Mouse (Mus musculus) forebrain, embryonic 10.5 days (tissue): Measurements from ENCODE around the gene Arhgap19. TPM values are rescaled to one million over a fixed set of nuclear protein-coding genes. Genes with fewer than 3 reads are reported as not detected.
A peak's percentile ranks its signal among the peaks of the same experiment; 100 is the strongest.

Experiments used
- DNase-seq: peaks from one replicate; pipeline ENCODE4 v3.0.0-alpha.2; 2017; ENCODE audit warnings: low spot score; ENCODE audit errors: extremely low spot score
- H3K27ac ChIP-seq: fragments of 300-500 bp; sonication (generic); 2 replicates; pipeline ENCODE4 v1.5.1; 2016; ENCODE audit warnings: mild to moderate bottlenecking
- H3K27me3 ChIP-seq: fragments of 300-500 bp; sonication (generic); 2 replicates; pipeline ENCODE4 v1.6.1; 2016; ENCODE audit warnings: mild to moderate bottlenecking; ENCODE audit not compliant: poor library complexity, severe bottlenecking
- H3K36me3 ChIP-seq: fragments of 300-500 bp; sonication (generic); replicated peaks from 2 replicates; pipeline ENCODE4 v1.6.1; 2016; ENCODE audit warnings: mild to moderate bottlenecking, moderate library complexity
- H3K4me1 ChIP-seq: fragments of 300-500 bp; sonication (generic); 2 replicates; pipeline ENCODE4 v1.6.1; 2016
- H3K4me3 ChIP-seq: fragments of 300-500 bp; sonication (generic); 2 replicates; pipeline ENCODE4 v1.5.1; 2016; ENCODE audit warnings: mild to moderate bottlenecking, moderate library complexity
- H3K9me3 ChIP-seq: fragments of 300-500 bp; sonication (generic); 2 replicates; pipeline ENCODE4 v1.6.1; 2016; ENCODE audit warnings: mild to moderate bottlenecking, moderate library complexity
- WGBS: fragments of 180-500 bp; shearing (Covaris S2); methylation state at CpG from one replicate; pipeline ENCODE4 v1.1.7; 2016; 5-methylcytosine and 5-hydroxymethylcytosine counted together
- polyA plus RNA-seq: library from polyadenylated mRNA; unstranded; fragments of >200 nt; fragmentation: Nextera tagmentation; extraction: Ambion mirVana; gene quantifications from 2 replicates; pipeline ENCODE4 v1.2.1, GENCODE M21; 2016

Arhgap19 gene
- polyA plus RNA-seq, 1 experiment from 2014 or later, result 50.9 TPM

DNA sequence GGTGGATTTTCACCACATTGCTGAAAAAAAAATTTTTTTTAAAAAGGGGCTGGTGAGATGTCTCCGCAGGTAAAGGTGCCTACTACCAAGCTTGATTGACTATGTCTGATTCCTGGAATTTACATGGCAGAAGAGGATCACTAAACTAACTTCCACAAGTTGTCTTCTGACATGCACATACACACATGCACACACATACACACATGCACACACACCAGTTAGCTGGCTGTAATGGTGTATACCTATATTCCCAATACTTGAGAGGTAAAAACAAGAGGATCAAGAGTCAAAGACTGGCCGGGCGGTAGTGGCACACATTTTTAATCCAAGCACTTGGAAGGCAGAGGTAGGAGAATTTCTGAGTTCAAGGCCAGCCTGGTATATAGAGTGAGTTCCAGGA is 37.8 kb upstream of the Arhgap19 start:
- Histone ChIP-seq H3K27ac (no peak overlapping the region), H3K4me3 (no peak overlapping the region), H3K27me3 (no peaks in the 10 kb centered on the region), H3K4me1 (peaks cover 26% of the 10 kb centered on the region), H3K9me3 (no peaks in the 10 kb centered on the region), H3K36me3 (no peaks in the 10 kb centered on the region)
- no peak for DNase-seq
- WGBS, result 98% methylated on average over 3 of the region's 3 CpGs

DNA sequence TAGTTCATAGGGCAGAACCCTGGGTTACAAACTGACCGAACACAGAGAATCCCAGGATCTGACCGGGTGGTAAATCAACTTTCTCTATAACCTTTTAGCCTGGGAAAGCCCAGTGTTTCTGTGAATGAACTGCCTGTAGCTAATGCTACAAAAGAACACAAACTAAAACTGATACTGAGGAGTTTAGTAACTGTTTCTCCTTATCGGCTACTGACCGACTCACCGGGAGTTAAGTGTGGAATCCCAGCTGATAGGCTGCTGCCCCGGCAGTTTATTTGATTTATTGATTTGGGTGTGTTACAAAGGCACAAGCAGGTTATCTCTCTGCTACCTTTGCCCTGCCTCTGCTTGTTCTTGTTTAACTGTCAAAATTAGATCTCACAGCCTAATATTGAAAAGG is 37.0 kb upstream of the Arhgap19 start:
- Histone ChIP-seq H3K36me3 (no peaks in the 10 kb centered on the region), H3K9me3 (no peaks in the 10 kb centered on the region), H3K27ac (no peak overlapping the region), H3K27me3 (peaks cover 3% of the 10 kb centered on the region), H3K4me1 (peaks cover 26% of the 10 kb centered on the region), H3K4me3 (no peak overlapping the region)
- 87% methylated on average over 6 of the region's 6 CpGs for WGBS
- DNase-seq, result no peak

DNA sequence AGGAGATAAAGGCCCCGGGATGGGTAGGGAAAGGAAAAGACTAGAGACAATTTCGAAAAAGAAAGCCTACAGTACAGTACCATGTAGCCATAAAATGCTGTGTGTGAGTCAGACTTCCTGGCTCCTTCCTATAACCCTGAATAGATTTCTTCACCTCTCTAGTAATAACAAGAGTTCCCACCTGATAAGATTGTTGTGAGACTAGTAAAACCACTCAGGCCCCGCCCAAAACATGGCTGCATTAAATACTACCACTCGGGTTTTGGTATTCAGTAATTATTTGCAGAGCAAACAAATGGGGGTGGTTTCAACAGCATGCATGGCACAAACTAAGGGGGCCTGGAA is 36.0 kb upstream of the Arhgap19 start:
- H3K9me3 ChIP-seq, result no peaks in the 10 kb centered on the region
- no peak overlapping the region for H3K4me3 ChIP-seq
- no peaks in the 10 kb centered on the region for H3K36me3 ChIP-seq
- H3K27ac ChIP-seq, result no peak overlapping the region
- no peak for DNase-seq
- WGBS, result 76% methylated on average over 4 of the region's 4 CpGs
- H3K27me3 ChIP-seq, result peaks cover 12% of the 10 kb centered on the region
- peaks cover 30% of the 10 kb centered on the region for H3K4me1 ChIP-seq

DNA sequence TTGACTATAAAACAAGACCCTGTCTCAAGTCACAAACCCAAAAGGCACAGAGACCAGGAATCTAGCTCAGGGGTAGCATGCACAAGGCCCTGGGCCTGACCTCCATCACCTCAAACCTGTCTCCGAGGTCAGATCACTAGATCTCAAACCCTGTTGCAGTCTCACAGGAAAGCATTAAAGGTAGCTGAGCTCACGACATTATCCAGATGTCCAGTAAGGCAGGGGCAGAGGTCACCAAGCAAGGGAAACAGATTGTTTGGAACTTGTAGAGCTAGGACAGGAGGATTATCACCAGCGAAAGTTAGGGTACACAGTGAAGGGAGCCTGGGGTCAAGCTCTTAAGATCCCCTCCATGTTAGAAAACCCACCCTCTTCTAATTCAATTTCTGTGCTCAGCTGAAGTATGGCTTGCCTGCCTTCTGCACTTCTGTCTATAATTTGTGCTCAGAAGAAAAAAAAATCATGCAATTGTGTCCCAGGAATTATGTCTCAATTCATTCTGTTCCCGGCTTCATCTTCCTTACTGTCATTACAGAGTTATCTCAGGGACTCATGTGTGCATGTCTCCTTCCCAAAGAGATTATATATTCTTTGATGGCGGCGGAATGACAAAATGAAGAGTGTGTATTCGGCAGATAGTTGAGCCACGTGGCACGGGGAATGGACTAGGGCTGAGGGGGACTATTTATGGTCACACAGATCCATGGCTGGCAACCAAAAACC is 35.5 kb upstream of the Arhgap19 start:
- no peak for DNase-seq
- Histone ChIP-seq H3K27ac (0 out of 2 replicates have a peak overlapping the region, but pooled peaks have one; percentile 74), H3K4me1 (peaks cover 36% of the 10 kb centered on the region), H3K36me3 (no peaks in the 10 kb centered on the region), H3K27me3 (peaks cover 17% of the 10 kb centered on the region), H3K4me3 (no peak overlapping the region), H3K9me3 (no peaks in the 10 kb centered on the region)
- 78% methylated on average over 9 of the region's 9 CpGs for WGBS

DNA sequence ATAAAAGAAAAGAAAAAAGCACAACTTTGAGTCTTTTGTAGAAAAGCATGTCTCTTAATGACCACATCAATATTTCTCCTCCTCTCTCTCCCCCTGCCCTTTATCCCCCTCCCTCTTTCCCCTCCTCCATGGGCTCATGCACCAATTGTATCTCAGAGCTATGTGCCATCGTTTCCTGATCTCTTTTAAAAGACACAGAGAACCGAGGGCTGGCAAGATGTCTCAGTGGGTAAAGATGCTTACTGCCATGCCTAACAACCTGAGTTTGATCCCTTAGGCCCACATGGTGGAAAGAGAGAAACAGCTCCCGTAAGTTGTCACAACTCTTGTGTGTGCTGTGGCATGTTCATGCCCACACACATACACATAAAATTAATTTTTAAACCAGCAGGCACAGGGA is 34.9 kb upstream of the Arhgap19 start:
- H3K36me3 ChIP-seq, result no peaks in the 10 kb centered on the region
- WGBS, result 61% methylated on average over 3 of the region's 3 CpGs
- DNase-seq, result no peak
- no peak overlapping the region for H3K4me3 ChIP-seq
- H3K27me3 ChIP-seq, result peaks cover 24% of the 10 kb centered on the region
- no peaks in the 10 kb centered on the region for H3K9me3 ChIP-seq
- peaks cover 42% of the 10 kb centered on the region for H3K4me1 ChIP-seq
- peak overlapping the region; percentile 74; the same call in 1 of the 2 replicates for H3K27ac ChIP-seq

DNA sequence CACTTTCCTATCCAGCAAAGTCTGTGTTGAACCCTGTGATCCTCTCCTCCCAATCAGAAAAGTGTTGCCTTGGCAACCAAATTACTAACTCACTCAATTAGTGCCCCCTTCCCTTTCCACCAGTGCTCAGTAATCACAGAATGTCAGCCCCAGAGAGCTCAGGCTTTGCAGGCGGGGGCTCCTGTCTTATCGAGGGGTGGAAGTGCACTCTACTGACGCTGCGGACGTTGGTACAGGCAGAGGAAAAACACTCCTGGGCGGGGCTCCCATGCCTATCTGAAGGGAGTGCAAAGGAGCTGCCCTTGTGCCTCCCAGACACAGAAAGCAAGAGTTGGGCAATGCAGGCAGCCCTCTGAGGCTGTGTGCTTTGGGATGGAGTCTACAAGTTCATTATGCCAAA is 34.0 kb upstream of the Arhgap19 start:
- peak overlapping the region; percentile 35 for H3K4me3 ChIP-seq
- DNase-seq, result peak; percentile 60
- under 1% methylated on average over 6 of the region's 6 CpGs for WGBS
- H3K4me1 ChIP-seq, result peaks cover 51% of the 10 kb centered on the region
- H3K27me3 ChIP-seq, result peaks cover 30% of the 10 kb centered on the region
- H3K36me3 ChIP-seq, result no peaks in the 10 kb centered on the region
- H3K27ac ChIP-seq, result peak overlapping the region; percentile 74
- no peaks in the 10 kb centered on the region for H3K9me3 ChIP-seq

DNA sequence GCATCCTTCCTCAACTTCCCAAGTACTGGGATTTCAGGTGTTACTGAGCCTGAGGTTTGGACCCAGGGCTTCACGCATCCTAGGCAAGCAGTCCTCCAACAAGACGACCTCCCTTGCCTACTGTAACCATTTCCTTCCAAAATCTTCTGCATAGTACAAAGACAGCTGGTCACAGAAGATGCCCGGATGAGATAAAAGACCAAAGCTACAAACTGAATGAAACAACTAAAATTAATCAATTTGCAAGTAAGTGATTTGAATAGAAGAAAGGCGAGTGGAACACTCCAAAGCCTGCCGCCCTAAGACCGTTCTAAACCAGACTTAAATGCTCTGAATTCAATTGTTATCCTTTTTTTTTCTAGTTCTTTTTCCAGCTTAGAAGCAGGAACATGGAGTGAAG is 33.6 kb upstream of the Arhgap19 start:
- Histone ChIP-seq H3K4me3 (peak overlapping the region; percentile 35), H3K27ac (peak overlapping the region; percentile 74), H3K4me1 (peaks cover 55% of the 10 kb centered on the region), H3K36me3 (no peaks in the 10 kb centered on the region), H3K27me3 (peaks cover 30% of the 10 kb centered on the region), H3K9me3 (no peaks in the 10 kb centered on the region)
- no peak for DNase-seq
- WGBS, result 53% methylated on average over 6 of the region's 6 CpGs

DNA sequence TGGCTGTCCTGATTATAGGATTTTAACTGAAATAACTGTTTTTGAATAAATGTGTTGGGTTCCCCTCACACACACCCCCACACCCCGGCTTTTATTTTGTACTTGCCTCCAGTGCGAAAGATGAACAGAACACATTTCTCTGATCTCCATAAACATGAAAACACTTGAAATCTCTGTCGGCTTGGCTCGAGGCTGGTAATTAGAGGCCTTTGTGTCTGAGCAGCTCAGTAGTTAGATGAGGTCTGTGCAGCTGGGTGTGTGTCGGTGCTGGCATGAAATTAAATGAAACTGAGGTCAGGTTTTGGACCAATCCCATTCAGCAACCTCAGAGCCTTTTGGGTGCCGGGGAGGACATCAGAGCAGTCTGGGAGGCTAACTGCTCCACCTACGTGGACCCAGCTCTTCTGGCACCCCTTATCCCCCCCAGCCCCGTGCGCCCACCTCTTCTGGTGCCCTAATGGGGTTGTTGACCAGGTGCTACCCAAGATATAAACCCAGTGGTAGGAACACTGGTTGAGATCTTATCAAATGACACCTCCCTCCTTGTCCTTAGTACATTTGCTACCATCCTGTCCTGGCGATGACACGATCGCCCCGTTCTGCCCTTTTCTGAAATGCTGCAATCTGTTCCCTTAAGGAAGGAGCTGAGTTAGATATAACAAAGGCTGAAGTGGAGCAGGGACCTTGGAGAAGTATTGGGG is 30.8 kb upstream of the Arhgap19 start:
- peaks cover 30% of the 10 kb centered on the region for H3K27me3 ChIP-seq
- H3K36me3 ChIP-seq, result no peaks in the 10 kb centered on the region
- H3K27ac ChIP-seq, result peak overlapping the region; percentile 40; the same call in 1 of the 2 replicates
- no peak for DNase-seq
- H3K9me3 ChIP-seq, result no peaks in the 10 kb centered on the region
- peaks cover 61% of the 10 kb centered on the region for H3K4me1 ChIP-seq
- 67% methylated on average over 13 of the region's 13 CpGs for WGBS
- H3K4me3 ChIP-seq, result peak overlapping the region; percentile 81; the same call in 1 of the 2 replicates

DNA sequence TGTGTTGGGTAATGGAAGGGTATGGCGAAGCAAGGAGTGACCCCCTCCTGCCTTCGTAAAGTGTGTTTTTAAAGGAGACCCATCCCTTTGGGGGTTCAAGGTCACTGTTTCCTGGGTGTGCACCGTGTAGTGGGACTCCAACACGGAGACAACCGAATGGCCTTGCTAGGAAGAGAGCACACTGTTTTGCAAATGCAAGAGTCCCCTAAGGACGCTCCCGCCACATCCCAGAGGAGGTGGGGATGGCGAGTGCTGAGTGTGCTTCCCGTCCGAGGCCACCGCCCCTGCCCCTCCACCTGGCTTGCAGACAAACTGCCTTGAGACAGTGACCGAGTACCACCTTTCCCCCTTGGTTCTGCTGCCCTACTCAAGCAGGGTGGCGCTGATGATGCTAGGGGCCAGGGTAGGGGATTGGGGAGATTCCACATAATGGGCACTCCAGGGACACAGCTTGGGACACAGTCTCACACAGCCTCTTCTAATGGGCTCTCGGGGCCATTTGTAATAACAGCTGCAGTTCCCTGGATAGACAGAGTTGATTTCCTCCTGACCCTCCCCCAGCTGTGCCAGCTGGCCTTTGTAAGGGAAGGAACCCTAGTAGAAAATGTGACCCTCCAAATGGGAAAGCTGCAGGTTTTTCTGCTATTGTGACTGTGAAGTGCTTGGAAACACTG is 30.0 kb upstream of the Arhgap19 start:
- peak overlapping the region; percentile 96 for H3K27ac ChIP-seq
- WGBS, result 4% methylated on average over 14 of the region's 14 CpGs

DNA sequence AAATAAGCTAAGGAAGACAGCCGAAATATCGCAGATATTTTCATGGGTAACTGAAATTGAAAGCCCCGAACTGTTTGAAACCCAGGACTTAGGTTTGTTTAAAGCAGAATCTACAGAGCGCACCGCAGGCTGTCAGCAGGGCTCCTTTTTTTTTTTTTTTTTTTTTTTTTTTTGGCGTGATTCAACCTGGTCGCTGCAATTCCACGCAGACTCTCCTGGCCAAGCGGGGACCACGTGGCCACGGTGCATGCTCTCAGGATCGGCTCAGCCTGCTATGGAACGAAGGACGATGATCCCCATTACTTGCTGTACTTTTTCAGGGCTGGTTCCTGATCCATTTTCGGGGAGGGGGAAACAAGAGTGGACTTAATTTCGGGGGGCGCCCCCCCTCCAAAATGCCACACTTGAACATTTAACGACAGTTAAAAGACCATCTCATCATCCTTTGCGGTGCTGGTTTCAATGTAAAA is 29.3 kb upstream of the Arhgap19 start:
- Histone ChIP-seq H3K4me1 (peaks cover 48% of the 10 kb centered on the region), H3K27ac (peak overlapping the region; percentile 96), H3K4me3 (peak overlapping the region; percentile 81), H3K27me3 (peaks cover 30% of the 10 kb centered on the region), H3K9me3 (no peaks in the 10 kb centered on the region), H3K36me3 (no peaks in the 10 kb centered on the region)
- no peak for DNase-seq
- WGBS, result under 1% methylated on average over 19 of the region's 19 CpGs

More for the DNA sequence above, 30.0 kb upstream of the Arhgap19 start:
- peak; percentile 33 for DNase-seq
- H3K9me3 ChIP-seq, result no peaks in the 10 kb centered on the region
- no peaks in the 10 kb centered on the region for H3K36me3 ChIP-seq
- peaks cover 30% of the 10 kb centered on the region for H3K27me3 ChIP-seq
- H3K4me1 ChIP-seq, result peaks cover 55% of the 10 kb centered on the region
- peak overlapping the region; percentile 81 for H3K4me3 ChIP-seq

DNA sequence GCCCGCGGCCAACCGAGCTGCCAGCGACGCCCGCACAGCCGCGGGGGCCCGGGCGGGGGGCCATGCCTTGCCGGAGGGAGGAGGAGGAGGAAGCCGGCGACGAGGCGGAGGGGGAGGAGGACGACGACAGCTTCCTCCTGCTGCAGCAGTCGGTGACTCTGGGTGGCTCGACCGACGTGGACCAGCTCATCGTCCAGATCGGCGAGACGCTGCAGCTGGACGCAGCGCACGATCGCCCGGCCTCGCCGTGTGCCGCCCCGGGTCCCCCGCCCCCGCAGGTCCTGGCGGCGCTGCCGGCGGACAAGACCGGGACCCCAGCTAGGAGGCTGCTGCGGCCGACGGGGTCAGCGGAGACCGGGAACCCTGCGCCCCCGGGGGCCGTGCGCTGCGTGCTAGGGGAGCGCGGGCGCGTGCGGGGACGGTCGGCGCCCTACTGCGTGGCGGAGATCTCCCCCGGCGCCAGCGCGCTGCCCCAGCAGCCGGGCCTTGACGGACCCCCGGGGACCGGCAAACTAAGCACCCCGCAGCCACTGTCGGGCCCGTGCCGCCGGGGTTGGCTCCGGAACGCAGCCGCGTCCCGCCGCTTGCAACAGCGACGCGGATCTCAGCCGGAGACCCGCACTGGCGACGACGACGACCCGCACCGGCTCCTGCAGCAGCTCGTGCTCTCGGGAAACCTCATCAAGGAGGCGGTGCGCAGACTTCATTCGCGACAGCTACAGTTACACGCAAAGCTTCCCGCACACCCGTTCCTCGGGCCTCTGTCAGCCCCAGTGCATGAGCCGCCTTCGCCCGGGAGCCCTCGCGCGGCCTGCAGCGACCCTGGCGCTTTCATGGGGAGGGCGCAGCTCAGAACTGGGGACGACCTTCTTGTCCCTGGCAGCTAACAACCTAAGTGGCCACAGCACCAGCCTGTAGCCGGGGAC is 28.5 kb upstream of the Arhgap19 start:
- H3K36me3 ChIP-seq, result no peaks in the 10 kb centered on the region
- WGBS, result under 1% methylated on average over 112 of the region's 112 CpGs
- H3K9me3 ChIP-seq, result no peaks in the 10 kb centered on the region
- peak; percentile 64 for DNase-seq
- peaks cover 41% of the 10 kb centered on the region for H3K4me1 ChIP-seq
- H3K27me3 ChIP-seq, result peaks cover 30% of the 10 kb centered on the region
- H3K27ac ChIP-seq, result peak overlapping the region; percentile 96
- peak overlapping the region; percentile 81 for H3K4me3 ChIP-seq
